Mouse (Mus musculus) erythroblast, embryonic 14.5 days (primary cell): ENCODE results near the gene Slc24a4. TPM values are rescaled to one million over a fixed set of nuclear protein-coding genes. Genes with fewer than 3 reads are reported as not detected.
"Not testable (repeated sequence)": the region's sequence is repeated elsewhere in the genome, so short reads cannot be mapped to it uniquely, and the experiment has no call there.

Source experiments
- H3K27me3 ChIP-seq: 2 replicates; pipeline ENCODE4 v1.6.1; 2012; ENCODE audit warnings: inconsistent platforms; ENCODE audit not compliant: control insufficient read depth
- H3K36me3 ChIP-seq: 2 replicates; pipeline ENCODE4 v1.6.1; 2012; ENCODE audit warnings: mild to moderate bottlenecking, inconsistent platforms; ENCODE audit not compliant: control insufficient read depth
- H3K4me1 ChIP-seq: 2 replicates; pipeline ENCODE4 v1.6.1; 2012; ENCODE audit warnings: inconsistent platforms; ENCODE audit not compliant: control insufficient read depth
- H3K4me3 ChIP-seq: replicated peaks from 2 replicates; pipeline ENCODE3; 2012; ENCODE audit warnings: moderate library complexity, mild to moderate bottlenecking, inconsistent platforms
- H3K9me3 ChIP-seq: 2 replicates; pipeline ENCODE4 v1.6.1; 2012; ENCODE audit warnings: low read length, inconsistent platforms, mixed read lengths; ENCODE audit not compliant: control insufficient read depth
- GATA1 ChIP-seq: IDR thresholded peaks from 2 replicates; pipeline ENCODE4 v1.6.1; 2012; ENCODE audit warnings: low read length, inconsistent platforms, mixed read lengths
- TAL1 ChIP-seq: IDR thresholded peaks from 3 replicates; pipeline ENCODE4 v1.6.1; 2012; ENCODE audit warnings: low read length, inconsistent platforms, mixed read lengths
- polyA plus RNA-seq: library from polyadenylated mRNA; stranded (reverse); fragments of >175 nt; gene quantifications from 2 replicates; pipeline ENCODE4 v1.2.3, GENCODE M21; 2012

Gene Slc24a4
- polyA plus RNA-seq, 1 experiment: not detected

DNA sequence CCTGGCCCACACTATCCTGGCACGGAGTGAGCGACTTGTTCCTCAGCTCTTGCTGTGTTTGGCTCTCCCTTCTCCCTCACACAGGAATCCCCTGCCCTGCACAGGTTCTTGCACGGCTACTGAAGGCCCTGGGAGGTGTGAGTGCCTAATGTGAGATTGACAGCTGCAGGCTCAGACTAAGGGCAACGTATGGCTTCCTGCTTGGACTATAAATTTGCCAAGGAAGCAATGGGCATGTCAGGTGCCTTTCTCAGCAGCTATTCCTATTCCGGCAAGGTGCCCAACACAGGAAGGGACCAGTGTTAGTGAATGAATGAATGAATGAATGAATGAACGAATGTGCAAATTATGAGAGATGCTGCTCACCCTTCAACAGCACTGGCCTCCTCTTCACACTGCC is 54.1 kb downstream of the Slc24a4 start:
- Histone ChIP-seq H3K9me3 (no peaks in the 10 kb centered on the region), H3K27me3 (no peaks in the 10 kb centered on the region), H3K4me3 (no peak overlapping the region), H3K4me1 (no peaks in the 10 kb centered on the region), H3K36me3 (no peaks in the 10 kb centered on the region)
- no peak for TF ChIP-seq GATA1
- TF ChIP-seq TAL1: no peak

- TF ChIP-seq GATA1 (no peak), TAL1 (no peak)
- H3K36me3 ChIP-seq: no peaks in the 10 kb centered on the region
- no peak overlapping the region for H3K4me3 ChIP-seq
- no peaks in the 10 kb centered on the region for H3K27me3 ChIP-seq
- H3K4me1 ChIP-seq: no peaks in the 10 kb centered on the region
- H3K9me3 ChIP-seq: no peaks in the 10 kb centered on the region
Measured at GRCm38 (mm10) chr12:102183201-102183600, 54.7 kb downstream of the Slc24a4 start.

- no peaks in the 10 kb centered on the region for H3K36me3 ChIP-seq
- no peaks in the 10 kb centered on the region for H3K27me3 ChIP-seq
Measured at GRCm38 (mm10) chr12:102190820-102191219, 62.3 kb downstream of the Slc24a4 start.

DNA sequence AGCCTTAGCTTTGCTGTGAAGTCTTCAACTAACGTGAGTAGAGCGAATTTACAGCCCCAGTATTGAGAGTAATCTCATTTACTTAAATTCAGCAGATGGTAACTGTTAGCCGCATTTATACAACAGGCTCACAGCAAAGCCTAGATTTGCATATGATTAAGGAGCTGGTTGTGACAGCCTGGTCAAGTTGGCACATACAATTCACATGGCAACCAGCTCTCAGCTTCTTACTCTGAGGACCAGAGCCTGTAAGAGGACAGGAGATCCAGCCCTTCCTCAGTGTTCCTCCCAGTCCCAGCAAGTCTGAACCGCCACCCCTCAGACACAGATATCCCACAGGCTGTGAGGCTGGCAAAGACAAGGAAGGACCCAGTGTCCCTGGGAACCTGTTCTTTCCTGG is 73.0 kb downstream of the Slc24a4 start:
- Histone ChIP-seq H3K4me1 (no peaks in the 10 kb centered on the region), H3K36me3 (no peaks in the 10 kb centered on the region), H3K4me3 (no peak overlapping the region), H3K9me3 (no peaks in the 10 kb centered on the region), H3K27me3 (no peaks in the 10 kb centered on the region)
- no peak for TF ChIP-seq TAL1
- no peak for TF ChIP-seq GATA1

More at GRCm38 (mm10) chr12:102190820-102191219, 62.3 kb downstream of the Slc24a4 start:
- no peaks in the 10 kb centered on the region for H3K4me1 ChIP-seq
- TF ChIP-seq TAL1 (no peak), GATA1 (no peak)
- no peak overlapping the region for H3K4me3 ChIP-seq
- no peaks in the 10 kb centered on the region for H3K9me3 ChIP-seq

DNA sequence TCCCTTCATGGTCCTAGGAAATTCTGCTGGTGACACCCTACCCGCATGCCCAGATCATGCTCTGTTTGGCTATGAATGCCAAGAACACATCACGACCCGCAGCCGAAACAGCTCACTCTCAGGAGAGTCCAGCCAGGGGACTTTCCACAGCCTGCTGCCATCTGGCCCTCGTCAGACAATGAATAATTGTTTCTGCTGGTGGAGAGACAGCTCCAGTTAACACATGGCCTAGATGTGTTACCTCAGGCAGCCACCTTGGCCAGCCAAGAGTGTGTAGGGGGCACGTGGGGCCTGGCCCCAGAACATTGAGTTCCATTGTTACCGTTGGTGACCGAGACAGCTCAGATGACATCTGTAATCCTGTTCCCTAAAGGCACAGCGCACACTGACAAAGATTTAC is 74.4 kb downstream of the Slc24a4 start:
- TF ChIP-seq GATA1 (no peak), TAL1 (no peak)
- Histone ChIP-seq H3K9me3 (no peaks in the 10 kb centered on the region), H3K27me3 (no peaks in the 10 kb centered on the region), H3K4me1 (no peaks in the 10 kb centered on the region), H3K4me3 (no peak overlapping the region), H3K36me3 (no peaks in the 10 kb centered on the region)

DNA sequence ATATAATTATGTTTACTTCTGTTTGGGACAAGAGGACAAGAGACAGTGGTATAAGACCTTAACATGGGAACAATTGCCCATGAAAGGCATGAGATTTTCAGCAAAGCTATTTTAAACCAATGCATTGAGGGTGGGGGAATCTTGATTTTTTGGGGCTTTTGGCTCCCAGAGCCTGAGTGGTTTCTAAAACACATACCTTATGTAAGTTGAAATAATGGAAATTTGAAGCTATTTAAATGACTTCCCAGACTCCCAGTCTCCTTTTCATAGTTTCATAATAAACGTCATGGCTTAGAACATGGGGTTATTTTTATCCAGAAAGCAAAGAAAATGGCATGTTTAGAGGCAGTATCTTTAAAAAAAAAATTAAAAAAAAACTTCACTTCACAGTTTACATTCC is 77.9 kb downstream of the Slc24a4 start:
- Histone ChIP-seq H3K27me3 (no peaks in the 10 kb centered on the region), H3K4me3 (no peak overlapping the region), H3K9me3 (no peaks in the 10 kb centered on the region), H3K4me1 (no peaks in the 10 kb centered on the region), H3K36me3 (no peaks in the 10 kb centered on the region)
- no peak for TF ChIP-seq TAL1
- no peak for TF ChIP-seq GATA1

GRCm38 (mm10) chr12:102207245-102207644 is 78.7 kb downstream of the Slc24a4 start:
- no peaks in the 10 kb centered on the region for H3K9me3 ChIP-seq
- H3K4me3 ChIP-seq: no peak overlapping the region
- H3K27me3 ChIP-seq: no peaks in the 10 kb centered on the region
- TF ChIP-seq GATA1 (no peak), TAL1 (no peak)
- H3K4me1 ChIP-seq: no peaks in the 10 kb centered on the region
- H3K36me3 ChIP-seq: no peaks in the 10 kb centered on the region

DNA sequence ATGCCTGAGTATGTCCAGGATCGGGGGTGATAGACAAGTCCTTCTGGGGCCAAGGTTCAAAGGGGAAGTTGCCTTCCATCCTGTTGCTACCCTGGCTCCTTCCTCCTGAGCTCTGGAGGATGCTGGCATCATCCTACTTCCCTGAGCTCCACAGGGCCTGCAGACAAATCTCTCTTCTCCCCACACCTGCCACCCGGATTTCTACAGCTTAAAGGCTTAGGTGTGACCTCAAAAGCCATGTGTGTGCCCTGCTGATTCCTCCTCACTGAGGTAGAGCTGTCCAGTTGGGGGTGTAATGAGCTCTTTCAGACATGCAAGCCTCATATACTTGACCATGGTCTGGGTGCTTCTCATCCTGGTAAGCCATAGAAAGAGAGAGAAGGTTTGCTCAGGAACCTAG is 82.3 kb downstream of the Slc24a4 start:
- no peak overlapping the region for H3K4me3 ChIP-seq
- no peaks in the 10 kb centered on the region for H3K27me3 ChIP-seq
- no peaks in the 10 kb centered on the region for H3K9me3 ChIP-seq
- no peak for TF ChIP-seq TAL1
- no peak for TF ChIP-seq GATA1
- no peaks in the 10 kb centered on the region for H3K36me3 ChIP-seq
- no peaks in the 10 kb centered on the region for H3K4me1 ChIP-seq

DNA sequence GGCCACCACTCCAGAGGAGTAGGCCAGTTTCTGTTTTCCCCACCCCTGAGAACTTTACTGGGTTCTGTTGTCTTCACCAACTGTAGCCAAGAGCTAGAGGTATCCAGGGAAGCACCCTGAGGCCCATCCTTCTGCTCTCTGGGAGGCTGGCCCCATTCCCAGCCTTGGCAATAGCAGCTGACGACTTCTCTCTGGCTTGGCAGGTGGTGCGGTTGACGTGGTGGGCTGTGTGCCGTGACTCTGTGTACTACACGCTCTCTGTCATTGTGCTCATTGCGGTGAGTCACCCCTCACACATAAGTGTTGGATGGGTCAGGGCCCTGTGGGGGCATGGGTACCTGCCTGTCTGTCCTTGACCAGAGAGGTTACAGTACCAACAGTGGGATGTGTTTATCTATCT is 94.9 kb downstream of the Slc24a4 start:
- no peaks in the 10 kb centered on the region for H3K36me3 ChIP-seq
- H3K4me1 ChIP-seq: no peaks in the 10 kb centered on the region
- TF ChIP-seq TAL1 (no peak), GATA1 (no peak)
- no peaks in the 10 kb centered on the region for H3K9me3 ChIP-seq
- H3K4me3 ChIP-seq: no peak overlapping the region
- no peaks in the 10 kb centered on the region for H3K27me3 ChIP-seq

DNA sequence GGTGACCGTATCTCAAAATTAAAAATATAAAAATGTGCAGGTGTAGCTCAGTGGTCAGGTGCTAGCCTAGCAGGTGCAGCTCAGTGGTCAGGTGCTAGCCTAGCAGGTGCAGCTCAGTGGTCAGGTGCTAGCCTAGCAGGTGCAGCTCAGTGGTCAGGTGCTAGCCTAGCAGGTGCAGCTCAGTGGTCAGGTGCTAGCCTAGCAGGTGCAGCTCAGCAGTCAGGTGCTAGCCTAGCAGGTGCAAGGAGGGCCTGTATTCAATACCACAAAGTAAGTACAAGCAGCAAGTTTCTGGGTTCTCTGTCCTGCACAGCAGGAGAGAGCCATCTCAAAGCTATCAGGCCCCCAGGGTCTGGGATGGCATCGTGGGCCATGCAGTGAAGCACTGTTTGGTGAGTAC is 95.6 kb downstream of the Slc24a4 start:
- H3K4me1 ChIP-seq, H3K9me3 ChIP-seq, H3K27me3 ChIP-seq: not testable (repeated sequence)

More for the DNA sequence above, 95.6 kb downstream of the Slc24a4 start:
- not testable (repeated sequence) for H3K36me3 ChIP-seq, H3K4me3 ChIP-seq
